Mouse (Mus musculus) ES-E14 (cell line): ENCODE measurements around the gene Serpinb9. TPM values are rescaled to one million over a fixed set of nuclear protein-coding genes. Genes with fewer than 3 reads are reported as not detected.
"Not testable (repeated sequence)": the region's sequence is repeated elsewhere in the genome, so short reads cannot be mapped to it uniquely, and the experiment has no call there.

ENCODE experiments used
- DNase-seq: peaks from one replicate; pipeline ENCODE4 v3.0.0-alpha.2; 2013; ENCODE audit warnings: low read depth, low spot score
- H3K27ac ChIP-seq: 2 replicates; pipeline ENCODE4 v1.5.1; 2012; ENCODE audit warnings: low read depth, mild to moderate bottlenecking, low read length, moderate library complexity, mixed read lengths; ENCODE audit not compliant: poor library complexity, insufficient read depth, severe bottlenecking
- H3K36me3 ChIP-seq: 2 replicates; pipeline ENCODE4 v1.6.1; 2012; ENCODE audit warnings: mild to moderate bottlenecking, low read length, moderate library complexity, mixed read lengths; ENCODE audit not compliant: control insufficient read depth, poor library complexity, insufficient read depth, severe bottlenecking
- H3K4me1 ChIP-seq, 2 experiments: fragments of 150-350 bp in 1 of 2; sonication (generic) in 1 of 2; 2 replicates each; pipeline ENCODE4 v1.6.1; 2012; ENCODE audit warnings: low read length in 2 of 2, mild to moderate bottlenecking in 1 of 2, mixed read lengths in 1 of 2; ENCODE audit not compliant: control insufficient read depth in 2 of 2, insufficient read depth in 2 of 2, poor library complexity in 1 of 2
- H3K4me3 ChIP-seq, 2 experiments: fragments of 150-350 bp in 1 of 2; sonication (generic) in 1 of 2; 2 replicates each; pipeline ENCODE4 v1.5.1; 2012; ENCODE audit warnings: low read length in 2 of 2, low read depth in 1 of 2, mild to moderate bottlenecking in 1 of 2, mixed read lengths in 1 of 2; ENCODE audit not compliant: insufficient read depth in 1 of 2, poor library complexity in 1 of 2, severe bottlenecking in 1 of 2
- H3K9ac ChIP-seq: 2 replicates; pipeline ENCODE4 v1.6.1; 2012; ENCODE audit warnings: low read depth, mild to moderate bottlenecking, low read length, mixed read lengths; ENCODE audit not compliant: poor library complexity, insufficient read depth, severe bottlenecking
- H3K9me3 ChIP-seq: fragments of 150-350 bp; sonication (generic); 2 replicates; pipeline ENCODE4 v1.6.1; 2012; ENCODE audit warnings: low read depth, mild to moderate bottlenecking, low read length; ENCODE audit not compliant: control insufficient read depth, insufficient read depth
- CHD2 ChIP-seq: IDR thresholded peaks from 2 replicates; pipeline ENCODE4 v1.6.1; 2014; ENCODE audit warnings: mild to moderate bottlenecking, low read depth, low read length, inconsistent platforms
- HCFC1 ChIP-seq: IDR thresholded peaks from 2 replicates; pipeline ENCODE4 v1.6.1; 2012; ENCODE audit warnings: low read length, inconsistent platforms, borderline replicate concordance; ENCODE audit not compliant: insufficient read depth
- MAFK ChIP-seq: IDR thresholded peaks from 2 replicates; pipeline ENCODE4 v1.6.1; 2014; ENCODE audit warnings: mild to moderate bottlenecking, low read depth, low read length, inconsistent platforms; ENCODE audit not compliant: insufficient read depth
- ZC3H11A ChIP-seq: IDR thresholded peaks from 2 replicates; pipeline ENCODE4 v1.6.1; 2012; ENCODE audit warnings: low read depth, mild to moderate bottlenecking, inconsistent platforms, low read length, borderline replicate concordance
- ZNF384 ChIP-seq: IDR thresholded peaks from 2 replicates; pipeline ENCODE4 v1.6.1; 2012; ENCODE audit warnings: low read depth, low read length, inconsistent platforms
- in situ Hi-C, 2 experiments: fragments of 600-800 bp; cut with MboI; formaldehyde crosslinking; loops; one replicate each; pipeline ENCODE4 v1.15.1; 2025; ENCODE audit warnings: low sequenced_read_pairs in 2 of 2, inconsistent platforms in 1 of 2; ENCODE audit not compliant: unreplicated experiment in 2 of 2
- total RNA-seq: library from RNA; depleted of rRNA; stranded (reverse); fragments of 300-350 nt; gene quantifications from 2 replicates; pipeline ENCODE4 v1.2.3, GENCODE M21; 2012

The Serpinb9 gene
- total RNA-seq, 1 experiment = 3.4 TPM

- TF ChIP-seq ZNF384 (no peak), ZC3H11A (no peak), MAFK (0 out of 2 replicates have a peak, but pooled peaks have one; percentile 13), CHD2 (no peak)
- Histone ChIP-seq H3K4me3 (no peak overlapping the region), H3K9ac (no peak overlapping the region), H3K27ac (no peak overlapping the region; the same call in 1 of the 2 replicates), H3K36me3 (no peaks in the 10 kb centered on the region), H3K4me1 (peaks cover 7 to 12% of the 10 kb centered on the region in 2 experiments; a peak in 3 of 4 replicates), H3K9me3 (no peaks in the 10 kb centered on the region)
- in situ Hi-C loops = no loop called here
- no peak for DNase-seq
Measured at GRCm38 (mm10) chr13:33026427-33027057, 23.5 kb downstream of the Serpinb9 start.

- TF ChIP-seq ZC3H11A (no peak), ZNF384 (no peak), MAFK (no peak), CHD2 (no peak)
- no peaks in the 10 kb centered on the region for H3K9me3 ChIP-seq
- no peak within 1 kb of the TSS for H3K4me3 ChIP-seq
- in situ Hi-C loops = no loop called here
- H3K9ac ChIP-seq = no peak within 1 kb of the TSS
- H3K4me1 ChIP-seq = peaks cover 7 to 12% of the 10 kb centered on the region in 2 experiments; a peak in 3 of 4 replicates
- no peaks in the 10 kb centered on the region for H3K36me3 ChIP-seq
- DNase-seq = no peak
- H3K27ac ChIP-seq = no peak within 1 kb of the TSS; the same call in 1 of the 2 replicates
Measured at GRCm38 (mm10) chr13:33027244-33027643, 24.2 kb downstream of the Serpinb9 start, which contains the start of gene Serpinb9b. Gene Serpinb9b, plus strand, starts transcription at chr13:33027416.

- H3K36me3 ChIP-seq = no peaks in the 10 kb centered on the region
- peaks cover 7 to 12% of the 10 kb centered on the region in 2 experiments; a peak in 3 of 4 replicates for H3K4me1 ChIP-seq
- no peak overlapping the region for H3K27ac ChIP-seq
- no peak overlapping the region for H3K9ac ChIP-seq
- no peaks in the 10 kb centered on the region for H3K9me3 ChIP-seq
- no peak for TF ChIP-seq ZC3H11A
- TF ChIP-seq ZNF384 = no peak
- TF ChIP-seq MAFK = no peak
- TF ChIP-seq HCFC1 = no peak
- no peak for TF ChIP-seq CHD2
- in situ Hi-C loops = no loop called here
- H3K4me3 ChIP-seq = no peak overlapping the region
- no peak for DNase-seq
Measured at GRCm38 (mm10) chr13:33028146-33028545, 25.1 kb downstream of the Serpinb9 start.

- in situ Hi-C loops = no loop called here
- Histone ChIP-seq H3K4me1 (peaks cover 7 to 12% of the 10 kb centered on the region in 2 experiments; a peak in 3 of 4 replicates), H3K9ac (no peak overlapping the region), H3K9me3 (no peaks in the 10 kb centered on the region), H3K4me3 (no peak overlapping the region), H3K27ac (no peak overlapping the region), H3K36me3 (no peaks in the 10 kb centered on the region)
- TF ChIP-seq MAFK = no peak
- no peak for TF ChIP-seq CHD2
- TF ChIP-seq ZNF384 = no peak
- no peak for TF ChIP-seq HCFC1
- no peak for DNase-seq
Measured at GRCm38 (mm10) chr13:33028550-33028949, 25.5 kb downstream of the Serpinb9 start.

GRCm38 (mm10) chr13:33029478-33029877 lies 26.4 kb downstream of the Serpinb9 start:
- DNase-seq, in situ Hi-C loops: not testable (repeated sequence)

More at GRCm38 (mm10) chr13:33029478-33029877, 26.4 kb downstream of the Serpinb9 start:
- peaks cover 7 to 12% of the 10 kb centered on the region in 2 experiments; a peak in 3 of 4 replicates for H3K4me1 ChIP-seq
- H3K27ac ChIP-seq, H3K9ac ChIP-seq, H3K4me3 ChIP-seq, H3K9me3 ChIP-seq, H3K36me3 ChIP-seq: not testable (repeated sequence)
